Mouse (Mus musculus): ENCODE data around the gene Grb2.

GRCm38 (mm10) chr11:115714491-115714890 is 6.1 kb upstream of the Grb2 start:
- TF ChIP-seq POLR2A (IDR thresholded peaks at IDR 0.05; ENCODE audit: low read depth, low read length): no peak
- TF ChIP-seq CTCF (conservative IDR thresholded peaks at IDR 0.05; ENCODE audit: insufficient read depth, insufficient read length, low read depth, low read length): peak; percentile 64
